Mouse (Mus musculus) ES-E14 (cell line): Measurements from ENCODE around the gene Dock2. TPM values are rescaled to one million over a fixed set of nuclear protein-coding genes. Genes with fewer than 3 reads are reported as not detected.
A peak's percentile ranks its signal among the peaks of the same experiment; 100 is the strongest.
"Not testable (repeated sequence)": the region's sequence is repeated elsewhere in the genome, so short reads cannot be mapped to it uniquely, and the experiment has no call there.

ENCODE experiments used
- DNase-seq: peaks from one replicate; pipeline ENCODE4 v3.0.0-alpha.2; 2013; ENCODE audit warnings: low read depth, low spot score
- H3K27ac ChIP-seq: 2 replicates; pipeline ENCODE4 v1.5.1; 2012; ENCODE audit warnings: low read depth, mild to moderate bottlenecking, low read length, moderate library complexity, mixed read lengths; ENCODE audit not compliant: poor library complexity, insufficient read depth, severe bottlenecking
- H3K36me3 ChIP-seq: 2 replicates; pipeline ENCODE4 v1.6.1; 2012; ENCODE audit warnings: mild to moderate bottlenecking, low read length, moderate library complexity, mixed read lengths; ENCODE audit not compliant: control insufficient read depth, poor library complexity, insufficient read depth, severe bottlenecking
- H3K4me1 ChIP-seq, 2 experiments: fragments of 150-350 bp in 1 of 2; sonication (generic) in 1 of 2; 2 replicates each; pipeline ENCODE4 v1.6.1; 2012; ENCODE audit warnings: low read length in 2 of 2, mild to moderate bottlenecking in 1 of 2, mixed read lengths in 1 of 2; ENCODE audit not compliant: control insufficient read depth in 2 of 2, insufficient read depth in 2 of 2, poor library complexity in 1 of 2
- H3K4me3 ChIP-seq, 2 experiments: fragments of 150-350 bp in 1 of 2; sonication (generic) in 1 of 2; 2 replicates each; pipeline ENCODE4 v1.5.1; 2012; ENCODE audit warnings: low read length in 2 of 2, low read depth in 1 of 2, mild to moderate bottlenecking in 1 of 2, mixed read lengths in 1 of 2; ENCODE audit not compliant: insufficient read depth in 1 of 2, poor library complexity in 1 of 2, severe bottlenecking in 1 of 2
- H3K9ac ChIP-seq: 2 replicates; pipeline ENCODE4 v1.6.1; 2012; ENCODE audit warnings: low read depth, mild to moderate bottlenecking, low read length, mixed read lengths; ENCODE audit not compliant: poor library complexity, insufficient read depth, severe bottlenecking
- H3K9me3 ChIP-seq: fragments of 150-350 bp; sonication (generic); 2 replicates; pipeline ENCODE4 v1.6.1; 2012; ENCODE audit warnings: low read depth, mild to moderate bottlenecking, low read length; ENCODE audit not compliant: control insufficient read depth, insufficient read depth
- CHD2 ChIP-seq: IDR thresholded peaks from 2 replicates; pipeline ENCODE4 v1.6.1; 2014; ENCODE audit warnings: mild to moderate bottlenecking, low read depth, low read length, inconsistent platforms
- HCFC1 ChIP-seq: IDR thresholded peaks from 2 replicates; pipeline ENCODE4 v1.6.1; 2012; ENCODE audit warnings: low read length, inconsistent platforms, borderline replicate concordance; ENCODE audit not compliant: insufficient read depth
- MAFK ChIP-seq: IDR thresholded peaks from 2 replicates; pipeline ENCODE4 v1.6.1; 2014; ENCODE audit warnings: mild to moderate bottlenecking, low read depth, low read length, inconsistent platforms; ENCODE audit not compliant: insufficient read depth
- ZC3H11A ChIP-seq: IDR thresholded peaks from 2 replicates; pipeline ENCODE4 v1.6.1; 2012; ENCODE audit warnings: low read depth, mild to moderate bottlenecking, inconsistent platforms, low read length, borderline replicate concordance
- ZNF384 ChIP-seq: IDR thresholded peaks from 2 replicates; pipeline ENCODE4 v1.6.1; 2012; ENCODE audit warnings: low read depth, low read length, inconsistent platforms
- in situ Hi-C, 2 experiments: fragments of 600-800 bp; cut with MboI; formaldehyde crosslinking; loops; one replicate each; pipeline ENCODE4 v1.15.1; 2025; ENCODE audit warnings: low sequenced_read_pairs in 2 of 2, inconsistent platforms in 1 of 2; ENCODE audit not compliant: unreplicated experiment in 2 of 2
- total RNA-seq: library from RNA; depleted of rRNA; stranded (reverse); fragments of 300-350 nt; gene quantifications from 2 replicates; pipeline ENCODE4 v1.2.3, GENCODE M21; 2012

The Dock2 gene
- total RNA-seq, 1 experiment = 1.7 TPM

- Histone ChIP-seq H3K4me1 (no peaks in the 10 kb centered on the region), H3K27ac (no peak overlapping the region), H3K9me3 (no peaks in the 10 kb centered on the region), H3K4me3 (no peak overlapping the region), H3K9ac (no peak overlapping the region), H3K36me3 (peaks cover 38% of the 10 kb centered on the region)
- in situ Hi-C loops = no loop called here
- DNase-seq = no peak
- TF ChIP-seq HCFC1 = no peak
- peak; percentile 99 for TF ChIP-seq ZNF384
These were observed 31.1 kb upstream of the Dock2 start for GRCm38 (mm10) chr11:34814767-34815166.

- H3K9me3 ChIP-seq = no peaks in the 10 kb centered on the region
- no peak overlapping the region for H3K4me3 ChIP-seq
- H3K9ac ChIP-seq = no peak overlapping the region
- no peak overlapping the region for H3K27ac ChIP-seq
- DNase-seq = no peak
- no peaks in the 10 kb centered on the region for H3K4me1 ChIP-seq
- in situ Hi-C loops = no loop called here
- peaks cover 41% of the 10 kb centered on the region for H3K36me3 ChIP-seq
- TF ChIP-seq CHD2 (no peak), ZC3H11A (no peak), ZNF384 (no peak), MAFK (no peak), HCFC1 (no peak)
These were observed 30.6 kb upstream of the Dock2 start for GRCm38 (mm10) chr11:34814319-34814718.

- H3K4me1 ChIP-seq, H3K4me3 ChIP-seq, H3K27ac ChIP-seq, H3K9me3 ChIP-seq, H3K36me3 ChIP-seq, in situ Hi-C loops, DNase-seq, H3K9ac ChIP-seq: not testable (repeated sequence)
These were observed 21.3 kb upstream of the Dock2 start for GRCm38 (mm10) chr11:34805026-34805425.

- H3K36me3 ChIP-seq, in situ Hi-C loops, H3K27ac ChIP-seq, H3K9me3 ChIP-seq, H3K9ac ChIP-seq: not testable (repeated sequence)
- peak; percentile 47 for DNase-seq
- H3K4me3 ChIP-seq = 0 out of 4 replicates have a peak overlapping the region, but pooled peaks of 1 of the 2 experiments have one; percentile 23
- H3K4me1 ChIP-seq = peaks cover 6 to 13% of the 10 kb centered on the region in 2 experiments
These were observed 14.4 kb upstream of the Dock2 start for GRCm38 (mm10) chr11:34798066-34798465.

- no peak overlapping the region for H3K9ac ChIP-seq
- peaks cover 6 to 13% of the 10 kb centered on the region in 2 experiments for H3K4me1 ChIP-seq
- H3K9me3 ChIP-seq = no peaks in the 10 kb centered on the region
- in situ Hi-C loops = no loop called here
- TF ChIP-seq ZC3H11A (peak; percentile 67), MAFK (no peak)
- no peak overlapping the region for H3K27ac ChIP-seq
- DNase-seq = peak; percentile 38
- no peaks in the 10 kb centered on the region for H3K36me3 ChIP-seq
- H3K4me3 ChIP-seq = no peak overlapping the region
These were observed 12.4 kb upstream of the Dock2 start for GRCm38 (mm10) chr11:34796097-34796496.
